Mouse (Mus musculus) limb, embryonic 11.5 days (tissue): Measurements from ENCODE around the gene Dennd1b. TPM values are rescaled to one million over a fixed set of nuclear protein-coding genes. Genes with fewer than 3 reads are reported as not detected.

ENCODE experiments used
- ATAC-seq: fragments of 200-750 bp; cut with Nextera tagmentation; 2 replicates; pipeline ENCODE4 v1.8.0; 2017; ENCODE audit warnings: low read depth; ENCODE audit not compliant: insufficient number of reproducible peaks, low FRiP score, low TSS enrichment
- DNase-seq: peaks from one replicate; pipeline ENCODE4 v3.0.0-alpha.2; 2015; ENCODE audit warnings: low spot score
- H3K27ac ChIP-seq: fragments of 300-500 bp; sonication (generic); replicated peaks from 2 replicates; pipeline ENCODE4 v1.5.1; 2014; ENCODE audit warnings: low read depth, mild to moderate bottlenecking, low read length
- H3K27me3 ChIP-seq: fragments of 300-500 bp; sonication (generic); 2 replicates; pipeline ENCODE4 v1.6.1; 2014; ENCODE audit warnings: mild to moderate bottlenecking, low read length, mixed read lengths; ENCODE audit not compliant: control insufficient read depth, insufficient read depth
- H3K36me3 ChIP-seq: fragments of 300-500 bp; sonication (generic); 2 replicates; pipeline ENCODE4 v1.6.1; 2014; ENCODE audit warnings: mild to moderate bottlenecking, low read length, moderate library complexity, mixed read lengths; ENCODE audit not compliant: control insufficient read depth, insufficient read depth
- H3K4me1 ChIP-seq: fragments of 300-500 bp; sonication (generic); 2 replicates; pipeline ENCODE4 v1.6.1; 2014; ENCODE audit warnings: low read length, mixed read lengths; ENCODE audit not compliant: control insufficient read depth, insufficient read depth
- H3K4me2 ChIP-seq: fragments of 300-500 bp; sonication (generic); 2 replicates; pipeline ENCODE4 v1.6.1; 2014; ENCODE audit warnings: low read depth, mild to moderate bottlenecking, moderate library complexity; ENCODE audit not compliant: severe bottlenecking
- H3K4me3 ChIP-seq: fragments of 300-500 bp; sonication (generic); 2 replicates; pipeline ENCODE4 v1.5.1; 2014; ENCODE audit warnings: low read depth, low read length
- H3K9ac ChIP-seq: fragments of 300-500 bp; sonication (generic); 2 replicates; pipeline ENCODE4 v1.6.1; 2014; ENCODE audit warnings: mild to moderate bottlenecking, low read length
- H3K9me3 ChIP-seq: fragments of 300-500 bp; sonication (generic); 2 replicates; pipeline ENCODE4 v1.6.1; 2016; ENCODE audit warnings: low read length; ENCODE audit not compliant: control insufficient read depth
- WGBS: fragments of 180-500 bp; shearing (Covaris S2); extraction: QIAGEN DNeasy Blood & Tissue Kit; methylation state at CpG from one replicate; pipeline ENCODE4 v1.1.7; 2014; 5-methylcytosine and 5-hydroxymethylcytosine counted together
- polyA plus RNA-seq: library from polyadenylated mRNA; unstranded; fragments of >200 nt; fragmentation: Nextera tagmentation; extraction: Ambion mirVana; gene quantifications from 2 replicates; pipeline ENCODE4 v1.2.1, GENCODE M21; 2014

Dennd1b gene
- polyA plus RNA-seq, 1 experiment from 2014 or later = 11.6 TPM

- Histone ChIP-seq H3K27ac (0 out of 2 replicates have a peak overlapping the region, but pooled peaks have one; percentile 33), H3K9ac (no peak overlapping the region), H3K9me3 (no peaks in the 10 kb centered on the region), H3K4me3 (no peak overlapping the region), H3K4me2 (peak overlapping the region; percentile 15; the same call in 1 of the 2 replicates), H3K27me3 (no peaks in the 10 kb centered on the region), H3K4me1 (peaks cover 6% of the 10 kb centered on the region; the same call in 1 of the 2 replicates), H3K36me3 (no peaks in the 10 kb centered on the region)
- WGBS = 57% methylated on average over 6 of the region's 6 CpGs
- ATAC-seq = no peak
- no peak for DNase-seq
Measured at GRCm38 (mm10) chr1:139091701-139092100, 128.5 kb downstream of the Dennd1b start.

- H3K36me3 ChIP-seq = no peaks in the 10 kb centered on the region
- H3K27me3 ChIP-seq = no peaks in the 10 kb centered on the region
- peak overlapping the region; percentile 15; the same call in 1 of the 2 replicates for H3K4me2 ChIP-seq
- peak; percentile 57 for DNase-seq
- H3K27ac ChIP-seq = 0 out of 2 replicates have a peak overlapping the region, but pooled peaks have one; percentile 33
- 15% methylated on average over 10 of the region's 10 CpGs for WGBS
- no peak overlapping the region for H3K9ac ChIP-seq
- H3K4me1 ChIP-seq = peaks cover 6% of the 10 kb centered on the region; the same call in 1 of the 2 replicates
- H3K9me3 ChIP-seq = no peaks in the 10 kb centered on the region
- no peak for ATAC-seq
- H3K4me3 ChIP-seq = no peak overlapping the region
Measured at GRCm38 (mm10) chr1:139092144-139092543, 128.9 kb downstream of the Dennd1b start.

GRCm38 (mm10) chr1:139092722-139093121 is 129.5 kb downstream of the Dennd1b start:
- H3K9me3 ChIP-seq = no peaks in the 10 kb centered on the region
- DNase-seq (peak; percentile 66), ATAC-seq (peak; percentile 65; the same call in 1 of the 2 replicates)
- H3K36me3 ChIP-seq = no peaks in the 10 kb centered on the region
- peaks cover 6% of the 10 kb centered on the region; the same call in 1 of the 2 replicates for H3K4me1 ChIP-seq
- H3K9ac ChIP-seq = no peak overlapping the region
- H3K27me3 ChIP-seq = no peaks in the 10 kb centered on the region
- 11% methylated on average over 4 of the region's 4 CpGs for WGBS
- H3K4me3 ChIP-seq = no peak overlapping the region
- H3K4me2 ChIP-seq = no peak overlapping the region
- H3K27ac ChIP-seq = no peak overlapping the region

GRCm38 (mm10) chr1:139096369-139096768 is 133.1 kb downstream of the Dennd1b start:
- no peak overlapping the region for H3K9ac ChIP-seq
- no peak overlapping the region for H3K4me3 ChIP-seq
- 90% methylated on average over 6 of the region's 6 CpGs for WGBS
- ATAC-seq = no peak
- H3K4me2 ChIP-seq = no peak overlapping the region
- no peaks in the 10 kb centered on the region for H3K9me3 ChIP-seq
- peaks cover 6% of the 10 kb centered on the region; the same call in 1 of the 2 replicates for H3K4me1 ChIP-seq
- H3K36me3 ChIP-seq = no peaks in the 10 kb centered on the region
- no peaks in the 10 kb centered on the region for H3K27me3 ChIP-seq
- H3K27ac ChIP-seq = no peak overlapping the region
- DNase-seq = no peak

DNA sequence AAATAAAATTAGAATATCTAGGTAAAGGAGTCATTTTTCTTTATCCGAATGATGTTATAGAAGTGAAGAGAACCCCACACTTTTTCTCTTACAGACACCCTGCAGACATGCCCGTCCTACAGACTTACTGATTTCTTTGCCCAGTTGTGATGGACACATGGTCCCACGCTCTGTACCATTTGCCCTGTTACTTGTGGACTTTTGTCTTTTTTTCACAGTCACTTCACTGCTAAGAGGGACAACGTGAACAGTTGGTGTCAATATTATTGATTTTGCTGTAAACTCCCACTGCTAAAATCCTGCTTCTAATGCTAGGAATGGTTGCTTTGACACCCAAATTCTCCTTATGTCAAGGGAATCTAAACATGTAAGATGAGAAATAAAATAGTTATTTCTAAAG is 134.9 kb downstream of the Dennd1b start:
- H3K9ac ChIP-seq = no peak overlapping the region
- no peak for ATAC-seq
- no peaks in the 10 kb centered on the region for H3K36me3 ChIP-seq
- no peaks in the 10 kb centered on the region for H3K9me3 ChIP-seq
- H3K4me1 ChIP-seq = no peaks in the 10 kb centered on the region
- H3K27ac ChIP-seq = no peak overlapping the region
- DNase-seq = no peak
- 72% methylated on average over 4 of the region's 4 CpGs for WGBS
- H3K4me3 ChIP-seq = no peak overlapping the region
- no peaks in the 10 kb centered on the region for H3K27me3 ChIP-seq
- H3K4me2 ChIP-seq = no peak overlapping the region

- H3K27me3 ChIP-seq = no peaks in the 10 kb centered on the region
- DNase-seq (no peak), ATAC-seq (no peak)
- no peak overlapping the region for H3K9ac ChIP-seq
- H3K36me3 ChIP-seq = peaks cover 4% of the 10 kb centered on the region; the same call in 1 of the 2 replicates
- no peak overlapping the region for H3K4me2 ChIP-seq
- 78% methylated on average over 9 of the region's 9 CpGs for WGBS
- H3K9me3 ChIP-seq = no peaks in the 10 kb centered on the region
- H3K27ac ChIP-seq = no peak overlapping the region
- H3K4me1 ChIP-seq = no peaks in the 10 kb centered on the region
- H3K4me3 ChIP-seq = no peak overlapping the region
Measured at GRCm38 (mm10) chr1:139101725-139102124, 138.5 kb downstream of the Dennd1b start.

DNA sequence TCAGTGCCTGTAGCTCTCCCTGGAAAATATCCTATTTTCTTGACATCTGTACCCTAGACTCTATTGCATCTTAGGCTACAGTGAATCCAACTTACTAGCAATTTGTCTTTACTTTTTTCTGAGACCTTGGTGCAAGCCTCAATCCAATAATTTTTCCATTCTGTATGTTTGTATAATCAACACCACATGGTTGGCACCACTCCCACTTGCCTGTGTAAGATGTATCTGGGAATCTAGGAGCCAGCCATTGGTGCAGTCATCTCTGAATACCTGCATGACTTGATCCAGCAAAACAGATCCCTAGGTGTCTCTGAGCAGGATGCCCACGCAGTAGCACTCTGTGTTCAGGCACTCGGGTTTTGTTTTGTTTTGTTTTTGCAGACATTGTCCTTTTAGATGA is 145.0 kb downstream of the Dennd1b start:
- Histone ChIP-seq H3K27me3 (no peaks in the 10 kb centered on the region), H3K36me3 (peaks cover 4% of the 10 kb centered on the region; the same call in 1 of the 2 replicates), H3K4me2 (no peak overlapping the region), H3K4me1 (no peaks in the 10 kb centered on the region), H3K27ac (no peak overlapping the region), H3K9ac (no peak overlapping the region), H3K4me3 (no peak overlapping the region), H3K9me3 (no peaks in the 10 kb centered on the region)
- DNase-seq = no peak
- 88% methylated on average over 2 of the region's 2 CpGs for WGBS
- no peak for ATAC-seq

DNA sequence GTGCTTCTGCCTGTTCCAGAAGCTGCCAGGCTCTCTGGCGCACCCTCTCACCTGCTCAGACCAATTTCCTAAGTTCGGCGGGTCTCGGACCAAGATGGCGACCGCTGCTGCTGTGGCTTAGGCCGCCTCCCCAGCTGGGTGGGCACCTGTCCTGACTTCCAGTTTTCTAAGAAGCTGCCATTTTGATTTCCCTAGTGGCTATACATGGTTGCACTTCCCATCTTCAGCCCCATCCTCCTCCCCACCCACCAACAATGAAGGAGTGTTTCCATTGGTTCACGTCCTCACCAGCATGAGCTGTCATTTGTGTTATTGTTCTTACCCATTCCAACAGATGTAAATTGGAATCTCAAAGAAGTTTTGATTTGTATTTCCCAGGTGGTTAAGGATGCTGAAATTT is 159.4 kb downstream of the Dennd1b start:
- H3K4me2 ChIP-seq = no peak overlapping the region
- 97% methylated on average over 8 of the region's 8 CpGs for WGBS
- no peaks in the 10 kb centered on the region for H3K4me1 ChIP-seq
- H3K27ac ChIP-seq = no peak overlapping the region
- no peaks in the 10 kb centered on the region for H3K27me3 ChIP-seq
- no peaks in the 10 kb centered on the region for H3K36me3 ChIP-seq
- ATAC-seq (no peak), DNase-seq (no peak)
- no peak overlapping the region for H3K4me3 ChIP-seq
- no peak overlapping the region for H3K9ac ChIP-seq
- H3K9me3 ChIP-seq = no peaks in the 10 kb centered on the region

DNA sequence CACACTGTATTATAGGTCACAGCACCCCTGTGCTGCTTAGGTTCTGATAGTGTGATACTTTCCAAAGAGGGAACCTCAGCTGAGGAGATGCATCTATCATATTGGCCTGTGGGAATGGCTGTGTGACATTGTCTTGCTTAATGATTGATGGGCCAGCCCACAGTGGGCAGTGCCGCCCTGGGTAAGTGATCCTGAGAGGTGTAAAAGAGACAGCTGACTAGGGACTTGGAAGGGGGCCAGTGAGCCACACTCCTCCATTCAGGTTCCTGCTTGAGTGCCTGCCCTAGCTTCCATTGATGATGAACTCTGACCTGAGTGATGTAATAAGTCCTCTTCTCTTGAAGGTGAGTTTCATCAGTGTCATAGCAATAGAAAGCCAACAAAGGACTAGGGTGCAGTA is 176.4 kb downstream of the Dennd1b start:
- 66% methylated on average over 1 of the region's 1 CpGs for WGBS

More for the DNA sequence above, 176.4 kb downstream of the Dennd1b start:
- Histone ChIP-seq H3K4me3 (no peak overlapping the region), H3K9ac (no peak overlapping the region), H3K27ac (no peak overlapping the region), H3K4me1 (no peaks in the 10 kb centered on the region), H3K27me3 (no peaks in the 10 kb centered on the region), H3K4me2 (no peak overlapping the region), H3K36me3 (no peaks in the 10 kb centered on the region), H3K9me3 (no peaks in the 10 kb centered on the region)
- ATAC-seq (0 out of 2 replicates have a peak, but pooled peaks have one; percentile 39), DNase-seq (no peak)
